Mouse (Mus musculus): ENCODE results near the gene Efcab8.
A peak's percentile ranks its signal among the peaks of the same experiment; 100 is the strongest.

DNA sequence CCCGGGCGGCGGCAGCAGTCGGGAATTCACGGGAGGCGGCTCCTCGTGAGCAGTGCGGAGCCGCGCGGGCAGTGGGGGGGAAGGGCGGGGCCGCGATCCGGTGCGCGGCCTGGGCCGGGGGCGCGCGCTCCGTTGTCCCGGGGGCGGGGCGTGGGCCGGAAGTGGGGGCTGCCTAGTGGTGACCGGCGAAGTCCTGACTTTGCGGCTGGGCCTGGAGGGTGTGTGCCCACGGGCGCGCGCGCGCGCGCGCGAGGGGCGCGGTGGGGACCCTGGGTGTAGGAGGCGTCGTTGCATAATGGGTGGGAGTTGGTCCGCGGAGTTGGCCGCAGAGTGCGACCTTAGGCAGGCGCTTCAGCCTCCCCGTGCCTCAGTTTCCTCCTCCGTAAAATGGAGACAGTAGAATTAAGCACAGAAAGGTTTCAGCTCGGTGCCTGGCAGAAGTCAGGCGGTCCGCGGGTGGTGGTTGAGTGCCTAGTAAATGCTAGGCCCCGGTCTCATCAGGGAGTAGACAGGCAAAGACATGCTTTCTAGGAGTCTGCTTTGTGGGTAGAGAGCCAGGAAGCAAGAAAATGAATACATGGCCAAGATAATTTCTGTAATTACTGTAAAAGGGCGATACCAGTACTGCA lies 38.2 kb upstream of the Efcab8 start:
- TF ChIP-seq MAFK (IDR thresholded peaks at IDR 0.05; ENCODE audit: insufficient read depth, low read depth, low read length) (no peak), HCFC1 (IDR thresholded peaks at IDR 0.05; ENCODE audit: borderline replicate concordance, insufficient read depth, low read length) (peak; percentile 28; the same call in 1 of the 2 replicates), CHD2 (IDR thresholded peaks at IDR 0.05; ENCODE audit: low read depth, low read length) (no peak)

Data from ES-E14 (cell line).